Mouse (Mus musculus): ENCODE data around the gene Gm11037.
"Not testable (repeated sequence)": the region's sequence is repeated elsewhere in the genome, so short reads cannot be mapped to it uniquely, and the experiment has no call there.

DNA sequence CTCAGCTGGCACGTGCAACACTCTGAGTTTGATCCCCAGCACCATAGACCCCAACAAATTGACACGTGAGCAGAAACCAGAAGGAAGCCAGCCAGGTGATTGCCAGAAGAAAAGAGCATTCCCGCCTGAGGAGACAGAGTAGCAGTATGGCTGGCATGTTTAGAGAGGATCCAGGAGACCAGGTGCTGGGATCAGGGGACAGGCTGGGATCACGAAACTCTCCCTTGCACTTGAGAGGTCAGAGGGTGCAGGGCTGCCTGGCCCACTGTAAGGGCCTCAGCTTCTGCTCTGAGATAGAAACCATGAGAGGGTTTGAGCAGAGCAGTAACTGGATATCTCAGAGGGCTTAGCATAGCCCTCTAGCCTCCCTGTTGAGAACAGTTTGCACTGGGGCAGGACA is 28.2 kb upstream of the Gm11037 start:
- TF ChIP-seq CTCF (IDR thresholded peaks at IDR 0.05; ENCODE audit: control insufficient read depth, insufficient read depth, insufficient replicate concordance, low read depth, low read length); POLR2A (IDR thresholded peaks at IDR 0.05; ENCODE audit: control insufficient read depth, low read depth, low read length): not testable (repeated sequence)

Measured in testis, adult 2 months (tissue).